Comparison of ENCODE assay signal across 24 mouse cellular contexts in the genomic region with DNA sequence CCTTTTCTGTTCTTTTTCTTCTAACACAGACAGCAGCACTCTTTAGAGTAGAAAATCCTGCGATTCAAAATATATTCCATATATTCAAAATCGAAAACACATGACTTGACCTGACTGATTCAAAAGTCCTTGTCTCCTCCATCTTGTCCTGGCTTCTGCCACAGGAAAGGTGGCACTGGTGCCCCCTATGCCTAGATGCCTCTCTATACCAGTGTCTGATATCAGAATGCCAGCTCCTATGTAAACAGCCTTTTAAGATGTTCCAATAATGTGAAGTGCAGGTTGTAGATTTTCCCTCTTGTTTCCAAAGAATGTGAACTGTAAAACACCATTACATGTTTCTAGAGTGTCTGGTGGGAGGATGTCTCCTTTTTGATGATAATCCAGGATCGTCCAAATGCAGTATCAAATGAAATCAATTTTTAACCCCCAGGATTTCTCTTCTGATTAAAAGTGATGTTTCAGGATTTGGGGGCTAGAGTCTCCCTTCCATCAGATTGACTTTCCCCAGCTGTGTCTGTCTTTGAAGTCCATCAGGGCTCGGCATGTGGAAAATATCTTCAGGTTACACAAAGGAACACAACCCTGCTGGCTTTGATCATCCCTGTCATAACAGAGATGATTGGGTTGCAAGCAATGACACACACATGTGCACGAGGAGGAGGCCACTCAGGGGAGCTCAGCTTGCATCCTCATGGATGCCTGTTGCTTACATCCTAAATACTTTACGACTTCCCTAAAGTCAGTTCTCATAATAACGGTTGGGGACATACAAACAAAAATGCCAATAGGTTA.
DNase-seq lines count a peak whose midpoint lies in the region; ATAC-seq and TF ChIP-seq lines count a peak whose summit lies in the region.
"Had no signal": no experiment of that assay in that cellular context is flagged by ENCODE, and none has a peak within 500 bp of the region (broad histone marks: within the 10 kb centered on the region; RNA-seq: fewer than 3 reads in every experiment).

No protein-coding gene starts in this region.

- no peaks in the 10 kb centered on the region for H3K9me3 ChIP-seq in embryonic facial prominence, embryonic 10.5 days
- H3K9me3 ChIP-seq in embryonic facial prominence, embryonic 11.5 days (replicated peaks; ENCODE audit: control insufficient read depth, low read length): no peaks in the 10 kb centered on the region
- H3K9me3 ChIP-seq in embryonic facial prominence, embryonic 14.5 days (ENCODE audit: control insufficient read depth, low read length): no peaks in the 10 kb centered on the region
- H3K9me3 ChIP-seq: forebrain, embryonic 13.5 days; forebrain, embryonic 15.5 days; G1E had no signal

- H3K36me3 ChIP-seq in embryonic facial prominence, embryonic 10.5 days (replicated peaks): peaks cover 50% of the 10 kb centered on the region
- H3K36me3 ChIP-seq in embryonic facial prominence, embryonic 11.5 days (replicated peaks; ENCODE audit: control insufficient read depth, insufficient read depth, low read depth, low read length): no peaks in the 10 kb centered on the region
- peaks cover 18% of the 10 kb centered on the region; the same call in 1 of the 2 replicates for H3K36me3 ChIP-seq in embryonic facial prominence, embryonic 14.5 days (ENCODE audit: control insufficient read depth, insufficient read depth, low read length)
- H3K36me3 ChIP-seq: forebrain, embryonic 15.5 days; G1E had no signal

- 0 out of 2 replicates have a peak, but pooled peaks have one; percentile 6 for TF ChIP-seq CTCF in layer of hippocampus, adult 2 months (conservative IDR thresholded peaks at IDR 0.05)

- no peak overlapping the region for H3K9ac ChIP-seq in embryonic facial prominence, embryonic 11.5 days (replicated peaks; ENCODE audit: low read length)
- H3K9ac ChIP-seq in embryonic facial prominence, embryonic 14.5 days (ENCODE audit: low read depth, low read length): no peak overlapping the region
- H3K9ac ChIP-seq: forebrain, embryonic 13.5 days; forebrain, embryonic 15.5 days; forebrain, postnatal 0 days had no signal

- no peak overlapping the region for H3K4me2 ChIP-seq in embryonic facial prominence, embryonic 11.5 days (ENCODE audit: low read depth, low read length)
- no peak overlapping the region for H3K4me2 ChIP-seq in embryonic facial prominence, embryonic 14.5 days (ENCODE audit: low read depth, low read length)
- H3K4me2 ChIP-seq: forebrain, embryonic 13.5 days; forebrain, embryonic 15.5 days had no signal

- H3K27ac ChIP-seq in layer of hippocampus, adult 2 months: no peak overlapping the region
- H3K27ac ChIP-seq in embryonic facial prominence, embryonic 10.5 days (replicated peaks): no peak overlapping the region
- H3K27ac ChIP-seq in embryonic facial prominence, embryonic 11.5 days (replicated peaks; ENCODE audit: low read depth, low read length): no peak overlapping the region
- no peak overlapping the region for H3K27ac ChIP-seq in embryonic facial prominence, embryonic 14.5 days (replicated peaks; ENCODE audit: low read depth, low read length)
- H3K27ac ChIP-seq: forebrain, embryonic 13.5 days; forebrain, embryonic 15.5 days had no signal

- H3K4me1 ChIP-seq in embryonic facial prominence, embryonic 10.5 days: peaks cover 3% of the 10 kb centered on the region; the same call in 1 of the 2 replicates
- H3K4me1 ChIP-seq in embryonic facial prominence, embryonic 11.5 days (ENCODE audit: control insufficient read depth, insufficient read depth, low read length): no peaks in the 10 kb centered on the region; the same call in 1 of the 2 replicates
- no peaks in the 10 kb centered on the region for H3K4me1 ChIP-seq in embryonic facial prominence, embryonic 14.5 days (ENCODE audit: control insufficient read depth, insufficient read depth, low read length)
- H3K4me1 ChIP-seq: forebrain, embryonic 13.5 days; forebrain, embryonic 15.5 days had no signal

- WGBS in embryonic facial prominence, embryonic 10.5 days: 80% methylated on average over 7 of the region's 7 CpGs
- WGBS in embryonic facial prominence, embryonic 11.5 days: 65% methylated on average over 7 of the region's 7 CpGs
- WGBS in embryonic facial prominence, embryonic 14.5 days: 50% methylated on average over 7 of the region's 7 CpGs

- ATAC-seq in embryonic facial prominence, embryonic 11.5 days (replicated peaks; ENCODE audit: insufficient number of reproducible peaks, low FRiP score, low TSS enrichment, low read depth): no peak
- no peak for ATAC-seq in embryonic facial prominence, embryonic 14.5 days (ENCODE audit: low read depth)
- ATAC-seq in CD4-positive, CD25-positive, alpha-beta regulatory T cell, adult 4 months: no peak
- ATAC-seq: activated CD4-positive, CD25-positive, alpha-beta regulatory T cell, adult 4 months; forebrain, embryonic 13.5 days; forebrain, embryonic 15.5 days; forebrain, postnatal 0 days; Patski had no signal

- H3K27me3 ChIP-seq in embryonic facial prominence, embryonic 10.5 days (replicated peaks; ENCODE audit: low read depth, poor library complexity, severe bottlenecking): no peaks in the 10 kb centered on the region
- no peaks in the 10 kb centered on the region for H3K27me3 ChIP-seq in embryonic facial prominence, embryonic 11.5 days (ENCODE audit: control insufficient read depth, insufficient read depth, low read length)
- H3K27me3 ChIP-seq in embryonic facial prominence, embryonic 14.5 days (replicated peaks; ENCODE audit: control insufficient read depth, insufficient read depth, low read length): no peaks in the 10 kb centered on the region
- H3K27me3 ChIP-seq: CH12.LX; forebrain, embryonic 13.5 days; forebrain, embryonic 15.5 days had no signal

- H3K4me3 ChIP-seq in layer of hippocampus, adult 2 months: no peak overlapping the region
- H3K4me3 ChIP-seq in embryonic facial prominence, embryonic 10.5 days: no peak overlapping the region
- H3K4me3 ChIP-seq in embryonic facial prominence, embryonic 11.5 days (ENCODE audit: low read depth, low read length): no peak overlapping the region
- H3K4me3 ChIP-seq in embryonic facial prominence, embryonic 14.5 days (ENCODE audit: low read depth, low read length): no peak overlapping the region
- H3K4me3 ChIP-seq: forebrain, embryonic 13.5 days; forebrain, embryonic 15.5 days had no signal

- no peak for DNase-seq in layer of hippocampus, adult 2 months (ENCODE audit: low spot score in 2 of 2)
- no peak for DNase-seq in layer of hippocampus, adult 9-10 months (ENCODE audit: low spot score)
- DNase-seq in embryonic facial prominence, embryonic 10.5 days (ENCODE audit: low spot score): peak; percentile 32
- DNase-seq in embryonic facial prominence, embryonic 11.5 days (ENCODE audit: low spot score): peak; percentile 70
- DNase-seq in embryonic facial prominence, embryonic 14.5 days (ENCODE audit: low spot score): peak; percentile 64
- no peak for DNase-seq in gastrocnemius, adult 18-20 months (ENCODE audit: low spot score)
- DNase-seq in urinary bladder, postnatal 10 days (ENCODE audit: low spot score): no peak
- DNase-seq: adrenal gland, postnatal 10 days; adrenal gland, postnatal 25 days; cerebellum, adult 11 months; cerebellum, adult 18-20 months; cerebellum, adult 8-10 months; cerebellum, adult 9-11 months; cerebellum, postnatal 14 days; cerebellum, postnatal 36 days; embryo, embryonic 11 days; forebrain, postnatal 0 days had no signal

Comparison
In these comparisons a context has a peak if more than half of its experiments do, and no peak if none do; other contexts are left out.
1. DNase-seq: peak in embryonic facial prominence, embryonic 10.5 days (single experiment), embryonic facial prominence, embryonic 11.5 days (single experiment) and embryonic facial prominence, embryonic 14.5 days (single experiment); none in layer of hippocampus, adult 2 months (0 of 2), layer of hippocampus, adult 9-10 months (single experiment), gastrocnemius, adult 18-20 months (single experiment) and urinary bladder, postnatal 10 days (single experiment).